Mouse (Mus musculus) monocyte, adult 5-6 weeks (primary cell): ENCODE results near the gene Myo3a. TPM values are rescaled to one million over a fixed set of nuclear protein-coding genes. Genes with fewer than 3 reads are reported as not detected.
A peak's percentile ranks its signal among the peaks of the same experiment; 100 is the strongest.
"Not testable (repeated sequence)": the region's sequence is repeated elsewhere in the genome, so short reads cannot be mapped to it uniquely, and the experiment has no call there.

Experiments used
- ATAC-seq: fragments of 153-309, 156-312 bp; replicated peaks from 2 replicates; pipeline ENCODE4 v1.8.0; 2017; ENCODE audit warnings: mild to moderate bottlenecking; ENCODE audit not compliant: low TSS enrichment, insufficient number of reproducible peaks, severe bottlenecking, poor library complexity, low FRiP score
- total RNA-seq: library from RNA; stranded (forward); fragments of 200-1000, 200-491, 200-594 nt; gene quantifications from 3 replicates; pipeline ENCODE4 v1.2.3, GENCODE M21; 2017

Gene Myo3a
- total RNA-seq = not detected in 3 replicates

DNA sequence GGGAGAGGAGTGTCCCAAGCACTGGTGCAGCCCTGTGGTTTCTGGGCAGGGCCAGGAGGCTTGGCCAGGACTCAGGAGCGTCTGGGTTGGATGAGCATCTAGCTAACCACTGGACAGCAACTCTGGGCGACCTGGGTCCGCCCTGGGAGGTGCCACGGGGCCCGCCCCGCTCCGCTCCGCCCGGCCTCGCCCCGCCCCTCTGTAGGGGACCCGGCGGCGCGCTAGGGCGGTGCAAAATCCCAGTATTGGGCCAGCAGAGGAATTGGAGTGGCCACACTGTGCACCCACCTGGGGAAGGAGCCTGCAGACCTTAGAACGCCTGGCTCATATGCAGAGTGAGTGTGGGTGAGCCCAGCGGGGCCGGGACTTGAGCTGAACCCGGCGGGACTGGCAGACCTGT, at the start of gene Myo3a:
TSS of gene Myo3a (plus strand) at position 196 of the 400 bp plus-strand sequence.
- ATAC-seq = no peak

DNA sequence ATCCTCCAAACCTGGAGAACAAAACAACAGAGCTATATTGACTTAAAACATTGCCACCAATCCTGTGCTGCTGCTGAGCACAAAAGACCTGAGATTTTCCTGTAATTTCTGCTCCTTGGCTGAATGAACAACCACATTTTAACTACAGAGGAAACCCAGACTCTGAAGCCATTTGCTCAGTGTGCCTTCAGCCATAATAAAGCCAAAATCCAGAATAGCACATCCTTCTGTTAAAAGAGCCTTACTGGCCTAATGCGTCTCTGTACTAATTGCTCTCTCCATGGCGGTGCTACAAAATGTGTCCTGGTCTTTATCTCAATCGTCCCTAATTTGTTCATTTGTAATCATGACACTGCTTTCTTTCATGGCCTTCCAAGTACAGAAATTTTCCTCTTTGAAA, 23.2 kb downstream of the Myo3a start:
- ATAC-seq = no peak

DNA sequence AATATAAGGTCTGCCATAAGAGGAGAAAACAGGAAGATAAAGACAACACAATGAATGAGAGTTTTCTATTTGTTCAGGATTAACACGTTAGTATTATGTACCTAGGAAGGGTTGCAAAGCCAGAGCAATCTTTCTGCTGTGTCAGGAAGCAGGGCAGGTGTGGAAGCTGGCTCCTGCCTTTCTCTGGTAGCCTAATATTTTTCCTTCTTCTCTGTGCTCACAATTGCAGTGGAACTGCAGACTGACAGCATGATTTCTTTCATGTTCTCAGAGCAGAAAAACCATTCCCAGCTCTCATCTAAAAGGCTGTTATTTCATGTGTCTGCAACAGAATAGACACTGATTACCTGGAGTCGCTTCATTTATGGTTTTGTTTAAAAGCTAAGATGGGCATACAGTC, 23.7 kb downstream of the Myo3a start:
- ATAC-seq = no peak

DNA sequence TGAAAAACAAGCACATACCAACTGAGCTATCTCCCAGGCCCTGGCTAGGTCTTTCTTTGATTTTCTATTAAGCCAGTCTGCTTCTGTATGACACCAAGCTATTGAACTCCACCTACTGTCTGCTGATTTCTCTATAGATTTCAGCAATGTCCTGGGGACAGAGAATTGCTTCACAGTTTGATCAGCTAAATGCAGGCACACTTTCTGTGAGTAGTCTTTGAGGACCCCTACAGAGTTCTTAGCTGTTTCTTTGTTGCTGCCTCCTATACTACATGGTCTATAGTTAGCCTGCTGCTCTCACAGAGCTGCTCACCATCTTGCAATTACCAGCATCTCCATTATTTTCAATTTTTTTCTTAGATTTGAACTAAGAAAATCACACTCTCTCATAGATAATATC, 28.3 kb downstream of the Myo3a start:
- no peak for ATAC-seq

DNA sequence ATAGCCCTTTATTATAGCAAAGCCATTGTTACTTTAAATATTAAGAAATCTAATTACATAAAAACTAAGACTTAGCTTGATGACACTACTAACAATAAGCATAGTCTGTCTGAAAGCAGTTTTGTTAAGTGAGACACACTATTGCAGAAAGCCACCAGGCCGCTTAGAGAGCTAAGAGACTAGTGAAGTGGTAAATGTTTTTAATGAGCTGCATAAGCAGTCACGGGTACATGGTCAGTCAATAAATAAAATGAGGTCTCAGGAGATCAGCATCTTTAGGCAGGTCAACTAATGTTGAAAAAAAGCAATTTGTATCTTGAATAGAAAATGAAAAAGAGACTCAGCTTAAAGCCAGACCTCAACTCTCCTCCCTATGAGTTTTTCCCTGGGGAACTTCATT, 44.3 kb downstream of the Myo3a start:
- no peak for ATAC-seq

DNA sequence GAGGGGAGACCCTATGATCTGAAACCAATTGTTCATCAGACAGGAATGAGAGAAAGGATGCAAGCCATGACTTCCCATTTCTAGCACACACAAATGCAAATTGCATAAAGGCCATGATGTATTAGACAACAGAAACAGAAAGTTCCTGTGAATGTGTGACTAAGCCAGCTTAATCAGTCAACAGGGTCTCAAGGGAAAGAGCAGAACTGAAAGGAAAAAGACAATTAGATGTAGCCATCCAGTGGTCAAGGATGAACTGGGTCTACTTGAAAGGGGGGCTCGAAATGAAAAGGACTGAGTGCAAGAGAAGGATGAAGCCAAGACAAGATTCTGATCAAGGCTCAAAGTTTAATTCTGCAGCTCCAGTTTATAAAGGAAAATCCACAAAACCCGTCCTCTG, 58.1 kb downstream of the Myo3a start:
- no peak for ATAC-seq

DNA sequence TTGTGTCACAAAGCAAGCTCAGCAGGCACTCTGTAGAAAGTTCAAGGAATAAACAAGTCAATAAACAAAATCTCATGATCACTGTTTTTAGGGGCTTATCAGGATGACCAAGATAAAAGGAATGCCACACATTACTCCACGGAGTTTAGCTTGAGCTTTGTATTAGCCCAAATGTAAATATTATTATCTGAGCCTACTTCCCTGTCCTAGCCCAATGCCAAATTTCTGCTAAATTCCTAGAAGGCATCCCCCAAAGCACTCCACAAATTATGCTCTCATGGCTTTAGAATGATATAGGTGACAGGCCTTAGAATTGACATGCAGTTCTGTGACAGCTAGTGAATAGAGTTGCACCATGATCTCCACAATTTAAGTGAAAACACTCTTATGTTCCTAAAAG, 58.5 kb downstream of the Myo3a start:
- ATAC-seq = no peak

DNA sequence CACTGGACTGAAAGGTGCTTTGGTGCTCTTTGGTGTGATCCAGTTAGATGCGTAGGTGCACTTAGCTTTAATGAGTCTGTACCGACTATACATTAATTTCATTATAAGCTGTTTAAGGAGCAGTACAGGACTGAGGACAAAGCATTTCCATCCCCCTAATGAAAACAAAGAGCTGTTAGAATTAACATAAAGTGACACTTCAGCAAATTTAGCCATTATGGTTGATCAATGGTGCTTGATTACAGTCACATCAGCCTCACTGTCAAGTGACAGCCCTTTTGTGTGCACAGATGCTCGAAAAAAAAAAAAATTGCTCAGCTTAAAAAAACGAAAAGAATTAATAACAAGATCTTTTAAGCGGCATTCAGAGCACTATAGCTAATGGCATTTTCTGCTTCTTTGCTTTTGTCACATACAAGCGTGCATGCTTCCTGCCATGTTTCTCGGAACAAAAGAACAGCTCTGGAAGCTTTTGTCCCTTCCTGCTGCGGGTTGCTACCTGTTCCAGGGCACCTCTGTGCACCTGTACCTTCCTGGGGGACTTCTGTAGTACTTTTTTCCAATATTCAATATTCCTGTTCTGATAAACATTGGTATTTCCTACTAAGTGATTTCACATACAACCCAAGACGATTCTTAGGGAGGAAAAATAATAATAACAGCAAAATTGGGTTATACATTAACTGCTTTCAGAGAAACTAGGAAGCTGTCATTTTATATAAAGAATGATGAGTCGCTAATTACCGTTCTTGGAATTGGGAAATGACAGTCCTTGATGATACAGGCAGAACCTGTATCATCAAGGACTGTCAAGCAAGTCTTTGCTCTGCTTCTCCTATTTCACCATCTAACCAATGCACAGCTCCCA, 66.5 kb downstream of the Myo3a start:
- ATAC-seq = no peak

DNA sequence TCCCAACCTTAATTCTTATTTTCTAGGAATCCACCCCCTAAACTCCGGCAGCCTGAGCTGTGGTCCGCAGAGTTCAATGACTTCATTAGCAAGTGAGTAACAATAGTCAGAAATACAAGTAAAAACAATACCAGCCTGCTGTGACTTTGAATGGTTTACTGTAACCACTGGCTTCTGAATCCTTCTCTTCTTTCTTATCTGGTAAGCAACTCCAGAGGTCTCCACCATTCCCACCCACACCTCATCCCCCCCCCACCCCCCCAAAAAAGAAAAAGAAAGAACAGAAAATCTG, 67.1 kb downstream of the Myo3a start:
- ATAC-seq = no peak

DNA sequence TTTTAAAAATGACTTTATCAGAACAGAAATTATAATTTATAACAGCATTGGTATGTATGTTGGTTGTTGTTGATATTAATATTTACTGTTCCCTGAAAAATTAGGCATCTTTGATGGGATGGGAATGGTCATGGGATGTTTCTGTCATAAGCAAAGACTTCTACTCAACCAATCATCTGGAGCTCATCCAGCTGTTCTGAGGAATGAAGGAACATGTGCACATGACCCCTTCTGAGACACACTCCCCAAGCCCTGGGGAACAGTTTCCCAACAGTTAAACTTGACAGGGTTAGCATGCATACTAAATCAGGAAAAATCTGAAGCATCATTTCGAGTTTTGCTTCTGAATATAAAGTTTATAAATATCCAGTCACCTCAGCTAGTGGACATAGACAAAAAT, 70.6 kb downstream of the Myo3a start:
- no peak for ATAC-seq

DNA sequence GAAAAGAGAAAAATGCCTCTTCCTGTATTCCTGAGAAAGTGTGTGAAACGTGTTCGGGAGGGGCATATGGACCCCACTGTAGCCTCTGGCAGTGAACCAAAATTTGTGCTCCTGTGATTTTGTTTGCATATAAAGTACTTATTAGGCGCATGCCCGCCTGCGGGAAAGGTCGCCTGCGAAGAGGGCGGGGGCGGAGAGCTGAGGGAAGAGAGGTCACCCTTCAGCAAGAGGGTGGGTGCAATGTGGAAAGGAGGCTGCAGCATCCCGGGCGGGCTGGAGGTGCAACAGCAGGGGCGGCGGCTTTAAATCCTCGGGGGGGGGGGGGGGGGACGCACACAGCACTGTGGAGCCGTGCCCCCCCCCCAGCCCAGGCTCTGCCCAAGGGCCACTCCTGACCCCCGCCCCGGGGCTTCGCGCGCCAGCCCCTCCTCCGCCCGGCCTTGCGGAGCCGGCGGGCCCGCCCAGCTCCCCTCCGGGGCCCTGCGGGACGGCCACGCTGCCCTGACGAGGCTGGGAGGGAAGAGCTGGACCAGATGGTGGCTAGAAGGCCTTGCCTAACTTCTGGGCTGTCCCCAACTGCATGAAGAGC, 111.1 kb downstream of the Myo3a start:
- ATAC-seq = no peak

DNA sequence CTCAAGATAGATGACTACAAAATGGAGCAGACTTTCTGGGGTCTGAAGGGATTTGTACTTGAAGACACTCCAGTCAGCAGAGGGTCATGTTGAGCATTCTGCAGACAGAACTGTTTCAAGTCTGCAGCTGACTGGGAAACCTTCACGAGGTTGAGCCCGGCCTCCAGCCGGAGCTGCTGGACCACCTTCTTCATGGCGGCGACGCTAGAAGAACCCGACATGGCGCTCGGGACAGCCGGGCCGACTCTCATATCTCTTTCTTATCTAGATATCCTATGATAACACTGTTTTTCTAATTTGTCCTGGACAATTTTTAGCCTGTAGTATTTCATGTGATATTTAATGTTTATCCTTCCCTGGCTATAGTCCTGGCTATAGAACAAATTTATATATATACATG, 183.2 kb downstream of the Myo3a start:
- not testable (repeated sequence) for ATAC-seq

DNA sequence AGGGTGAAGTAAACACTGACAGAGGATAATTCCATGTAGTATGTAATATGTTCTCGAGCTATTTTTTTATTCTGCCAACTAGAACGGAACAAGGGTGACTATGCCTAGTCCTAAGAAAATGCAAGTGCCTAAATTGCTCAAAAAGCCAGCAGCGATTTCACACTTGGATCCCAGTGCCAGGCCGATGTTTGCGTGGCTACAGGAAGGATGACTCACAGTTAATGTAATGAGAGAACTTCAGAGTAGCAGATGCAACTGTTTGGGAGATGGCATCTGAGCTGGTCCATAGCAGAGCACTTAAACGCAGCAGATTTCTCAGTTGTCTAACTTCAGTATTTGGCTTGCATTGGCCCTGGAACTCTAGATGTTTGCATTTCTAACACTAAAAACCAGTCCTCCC, 321.1 kb downstream of the Myo3a start:
- no peak for ATAC-seq

DNA sequence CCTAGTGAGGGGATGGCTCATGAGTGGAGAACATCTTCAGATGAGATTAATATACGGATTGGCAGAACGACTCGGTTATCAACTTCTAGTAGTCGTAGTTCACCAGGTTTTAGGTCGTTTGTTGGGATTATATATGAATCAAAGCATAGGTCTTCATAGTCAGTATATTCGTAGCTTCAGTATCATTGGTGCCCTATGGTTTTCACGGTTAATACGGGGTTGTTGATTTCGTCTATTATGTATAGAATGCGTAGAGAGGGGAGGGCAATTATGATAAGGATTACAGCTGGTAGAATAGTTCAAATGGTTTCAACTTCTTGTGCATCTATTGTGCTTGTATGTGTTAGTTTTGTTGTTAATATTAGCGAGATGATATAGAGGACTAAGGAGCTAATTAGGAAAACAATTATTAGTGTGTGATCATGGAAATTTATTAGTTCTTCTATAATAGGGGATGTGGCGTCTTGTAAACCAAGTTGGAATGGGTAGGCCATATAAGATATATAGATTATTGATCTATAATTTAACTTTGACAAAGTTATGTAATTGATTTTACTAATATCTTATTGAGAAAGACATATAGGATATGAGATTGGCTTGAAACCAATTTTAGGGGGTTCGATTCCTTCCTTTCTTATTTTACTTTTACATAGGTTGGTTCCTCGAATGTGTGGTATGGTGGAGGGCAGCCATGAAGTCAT, 360.3 kb downstream of the Myo3a start:
- ATAC-seq = peak; percentile 76

DNA sequence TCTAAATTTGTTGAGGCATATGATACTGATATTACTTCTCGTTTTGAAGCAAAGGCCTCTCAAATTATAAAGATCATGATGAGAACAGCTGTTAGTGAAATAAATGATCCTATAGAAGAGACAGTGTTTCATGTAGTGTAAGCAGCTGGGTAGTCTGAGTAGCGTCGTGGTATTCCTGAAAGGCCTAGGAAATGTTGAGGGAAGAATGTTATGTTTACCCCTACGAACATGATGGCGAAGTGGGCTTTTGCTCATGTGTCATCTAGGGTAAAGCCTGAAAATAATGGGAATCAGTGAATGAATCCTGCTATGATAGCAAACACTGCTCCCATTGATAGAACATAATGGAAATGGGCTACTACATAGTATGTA, 360.9 kb downstream of the Myo3a start:
- ATAC-seq = peak; percentile 38

DNA sequence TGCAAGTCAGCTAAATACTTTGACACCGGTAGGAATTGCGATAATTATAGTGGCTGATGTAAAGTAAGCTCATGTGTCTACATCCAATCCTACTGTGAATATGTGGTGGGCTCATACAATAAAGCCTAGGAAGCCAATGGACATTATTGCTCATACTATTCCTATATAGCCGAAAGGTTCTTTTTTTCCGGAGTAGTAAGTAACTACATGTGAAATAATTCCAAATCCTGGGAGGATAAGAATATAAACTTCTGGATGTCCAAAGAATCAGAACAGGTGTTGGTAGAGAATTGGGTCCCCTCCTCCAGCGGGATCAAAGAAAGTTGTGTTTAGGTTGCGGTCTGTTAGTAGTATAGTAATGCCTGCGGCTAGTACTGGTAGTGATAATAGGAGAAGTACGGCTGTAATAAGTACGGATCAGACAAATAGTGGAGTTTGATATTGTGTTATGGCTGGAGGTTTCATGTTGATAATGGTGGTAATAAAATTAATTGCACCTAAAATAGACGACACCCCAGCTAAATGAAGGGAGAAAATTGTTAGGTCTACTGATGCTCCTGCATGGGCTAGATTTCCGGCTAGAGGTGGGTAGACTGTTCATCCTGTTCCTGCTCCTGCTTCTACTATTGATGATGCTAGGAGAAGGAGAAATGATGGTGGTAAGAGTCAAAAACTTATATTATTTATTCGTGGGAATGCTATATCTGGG, 361.5 kb downstream of the Myo3a start:
- peak; percentile 75 for ATAC-seq

DNA sequence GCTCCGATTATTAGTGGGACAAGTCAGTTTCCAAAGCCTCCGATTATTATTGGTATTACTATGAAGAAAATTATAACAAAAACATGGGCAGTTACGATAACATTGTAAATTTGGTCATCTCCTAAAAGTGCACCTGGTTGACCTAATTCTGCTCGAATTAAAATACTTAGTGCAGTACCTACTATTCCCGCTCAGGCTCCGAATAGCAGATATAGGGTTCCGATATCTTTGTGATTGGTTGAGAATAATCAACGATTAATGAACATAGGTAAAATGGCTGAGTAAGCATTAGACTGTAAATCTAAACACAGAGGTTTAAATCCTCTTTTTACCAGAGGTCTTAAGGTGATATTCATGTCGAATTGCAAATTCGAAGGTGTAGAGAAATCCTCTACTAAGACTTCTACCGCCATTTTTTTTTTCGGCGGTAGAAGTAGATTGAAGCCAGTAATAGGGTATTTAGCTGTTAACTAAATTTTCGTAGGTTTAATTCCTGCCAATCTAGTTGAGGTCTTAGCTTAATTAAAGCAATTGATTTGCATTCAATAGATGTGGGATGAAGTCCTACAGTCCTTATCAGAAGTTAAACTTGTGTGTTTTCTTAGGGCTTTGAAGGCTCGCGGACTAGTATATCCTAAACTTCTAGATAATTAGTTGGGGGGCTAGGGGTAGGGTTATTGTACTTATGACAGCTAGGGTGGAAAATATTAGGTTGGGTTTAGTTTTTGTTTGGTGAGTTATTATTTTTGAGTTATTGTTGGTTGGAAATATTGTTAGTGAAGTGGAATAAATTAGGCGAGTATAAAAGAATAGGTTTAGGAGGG, 362.3 kb downstream of the Myo3a start:
- peak; percentile 75 for ATAC-seq

DNA sequence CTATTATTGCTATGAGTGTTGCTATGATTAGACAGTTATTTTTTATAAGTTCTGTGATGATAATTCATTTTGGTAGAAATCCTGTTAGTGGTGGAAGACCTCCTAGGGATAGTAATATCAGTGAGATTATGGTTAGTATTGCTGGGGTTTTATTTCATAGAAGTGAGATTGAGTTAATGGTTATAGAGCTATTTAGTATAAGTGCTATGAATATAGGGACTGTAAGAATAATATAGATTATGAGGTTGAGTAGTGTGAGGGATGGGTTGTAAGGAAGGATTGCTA, 362.8 kb downstream of the Myo3a start:
- ATAC-seq = no peak

DNA sequence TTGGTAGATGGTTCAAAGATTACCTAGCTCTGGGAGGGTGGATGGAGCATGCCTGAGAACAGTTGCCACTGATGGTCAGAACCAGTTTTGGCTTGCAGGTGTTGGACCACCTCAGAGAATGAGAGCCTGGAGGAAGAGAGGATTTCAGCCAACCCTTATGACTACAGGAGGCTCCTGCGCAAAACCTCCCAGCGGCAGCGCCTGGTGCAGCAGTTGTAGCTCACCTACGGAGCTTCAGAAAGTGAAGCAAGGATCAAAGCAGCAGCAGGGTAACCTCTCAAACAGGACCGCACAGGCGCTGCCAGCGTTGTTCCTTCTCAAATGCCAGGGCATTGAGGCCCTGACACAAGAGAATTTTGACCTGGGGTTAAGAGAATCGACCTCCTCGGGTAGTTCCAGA, 390.6 kb downstream of the Myo3a start:
- no peak for ATAC-seq
